Mouse (Mus musculus): ENCODE data around the gene Fbl.

GRCm38 (mm10) chr7:28149841-28150240, 19.7 kb upstream of the Fbl start:
- no peak for TF ChIP-seq CTCF (IDR thresholded peaks at IDR 0.05; ENCODE audit: low read depth, low read length)
- TF ChIP-seq POLR2A (IDR thresholded peaks at IDR 0.05; ENCODE audit: insufficient read depth, low read length), result no peak

Measured in ES-Bruce4 (cell line).